Mouse (Mus musculus) cortical plate, adult 2 months (tissue): ENCODE results near the gene Sec61b.

ENCODE experiments used
- CTCF ChIP-seq: fragments of 200-500 bp; IDR thresholded peaks from 2 replicates; pipeline ENCODE4 v1.5.1; 2011; ENCODE audit warnings: mild to moderate bottlenecking, control low read depth, low read length; ENCODE audit not compliant: insufficient read depth; ENCODE audit errors: extremely low read depth
- POLR2A ChIP-seq: fragments of 200-500 bp; IDR thresholded peaks from 2 replicates; pipeline ENCODE4 v1.6.1; 2011; ENCODE audit warnings: mild to moderate bottlenecking, low read length, control low read depth; ENCODE audit not compliant: insufficient read depth; ENCODE audit errors: extremely low read depth

DNA sequence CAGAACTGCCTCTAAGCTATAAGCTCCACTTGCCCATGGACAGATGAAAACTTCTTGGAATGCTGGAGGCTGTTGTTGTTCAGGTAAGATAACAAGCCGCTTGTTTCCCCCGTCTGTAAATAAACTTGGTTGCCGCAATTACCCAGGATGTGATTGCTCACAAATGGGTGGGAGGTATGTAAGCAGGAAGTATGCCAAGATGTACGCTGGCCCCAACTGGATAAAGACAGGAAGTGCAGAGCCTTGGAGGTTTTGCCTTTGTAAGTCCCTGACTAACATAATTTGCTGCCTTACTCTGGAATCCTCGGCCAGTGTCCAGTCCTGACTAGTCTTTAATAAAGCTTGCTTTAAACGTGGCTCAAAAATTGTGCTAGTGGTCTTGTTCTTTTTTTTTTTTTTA lies 43.9 kb upstream of the Sec61b start:
- TF ChIP-seq CTCF (no peak), POLR2A (no peak)
